Mouse (Mus musculus) adrenal gland, postnatal 10 days (tissue): Measurements from ENCODE around the gene Cflar. TPM values are rescaled to one million over a fixed set of nuclear protein-coding genes. Genes with fewer than 3 reads are reported as not detected.
"Not testable (repeated sequence)": the region's sequence is repeated elsewhere in the genome, so short reads cannot be mapped to it uniquely, and the experiment has no call there.

Experiments used
- DNase-seq: peaks from one replicate; pipeline ENCODE4 v3.0.0; 2021; ENCODE audit warnings: mixed read lengths
- total RNA-seq, 2 experiments: library from RNA; stranded (reverse); gene quantifications; 2 replicates each; pipeline ENCODE4 v1.2.3; 2021

Gene Cflar
- total RNA-seq, 2 experiments from 2014 or later, result 101 to 102 TPM

- no peak for DNase-seq
Measured at GRCm38 (mm10) chr1:58775361-58775760, 64.1 kb downstream of the Cflar start.

- no peak for DNase-seq
Measured at GRCm38 (mm10) chr1:58777583-58777982, 66.3 kb downstream of the Cflar start.

GRCm38 (mm10) chr1:58778226-58778625 is 66.9 kb downstream of the Cflar start:
- no peak for DNase-seq

GRCm38 (mm10) chr1:58786276-58786675 is 75.0 kb downstream of the Cflar start:
- DNase-seq, result no peak

- no peak for DNase-seq
Measured at GRCm38 (mm10) chr1:58788410-58788809, 77.1 kb downstream of the Cflar start.

- DNase-seq, result no peak
Measured at GRCm38 (mm10) chr1:58794705-58795104, 83.4 kb downstream of the Cflar start.

- peak; percentile 74 for DNase-seq
Measured at GRCm38 (mm10) chr1:58795291-58796058, 84.2 kb downstream of the Cflar start, which contains the start of gene Casp8. Gene Casp8 (plus strand): TSS chr1:58795374.

- no peak for DNase-seq
Measured at GRCm38 (mm10) chr1:58796059-58796363, 84.7 kb downstream of the Cflar start.

GRCm38 (mm10) chr1:58796853-58797252 is 85.5 kb downstream of the Cflar start:
- DNase-seq, result no peak

GRCm38 (mm10) chr1:58797370-58797769 is 86.1 kb downstream of the Cflar start:
- no peak for DNase-seq

GRCm38 (mm10) chr1:58798911-58799310 is 87.6 kb downstream of the Cflar start:
- DNase-seq, result no peak

- DNase-seq, result not testable (repeated sequence)
Measured at GRCm38 (mm10) chr1:58800644-58801043, 89.3 kb downstream of the Cflar start.

- no peak for DNase-seq
Measured at GRCm38 (mm10) chr1:58801558-58802285, 90.4 kb downstream of the Cflar start.

- DNase-seq, result peak; percentile 50
Measured at GRCm38 (mm10) chr1:58802322-58803273, 91.3 kb downstream of the Cflar start.

GRCm38 (mm10) chr1:58803531-58803930 is 92.2 kb downstream of the Cflar start:
- no peak for DNase-seq

GRCm38 (mm10) chr1:58806651-58807050 is 95.3 kb downstream of the Cflar start:
- DNase-seq, result no peak

Other genes with a start within 250 kb of the Cflar start
- gene Orc2, start 206.4 kb upstream of the Cflar start, total RNA-seq, result 10 to 100 TPM; 21.3 to 25.5 TPM
- 10 to 100 TPM; 39.3 to 45.0 TPM for gene Fam126b, start 125.2 kb upstream of the Cflar start, total RNA-seq
- 100 to 1,000 TPM; 236 to 243 TPM for gene Ndufb3, start 125.1 kb upstream of the Cflar start, total RNA-seq
- gene Als2cr12, start 15.5 kb upstream of the Cflar start, total RNA-seq, result 1 to 10 TPM; 4.8 to 6.2 TPM
- 10 to 100 TPM; 25.9 to 26.3 TPM for gene Casp8, start 83.9 kb downstream of the Cflar start, total RNA-seq